Mouse (Mus musculus): Measurements from ENCODE around the gene Sfn. TPM values are rescaled to one million over a fixed set of nuclear protein-coding genes. Genes with fewer than 3 reads are reported as not detected.

The Sfn gene
- total and polyA plus RNA-seq, 2 experiments: 0.54 to 0.55 TPM

DNA sequence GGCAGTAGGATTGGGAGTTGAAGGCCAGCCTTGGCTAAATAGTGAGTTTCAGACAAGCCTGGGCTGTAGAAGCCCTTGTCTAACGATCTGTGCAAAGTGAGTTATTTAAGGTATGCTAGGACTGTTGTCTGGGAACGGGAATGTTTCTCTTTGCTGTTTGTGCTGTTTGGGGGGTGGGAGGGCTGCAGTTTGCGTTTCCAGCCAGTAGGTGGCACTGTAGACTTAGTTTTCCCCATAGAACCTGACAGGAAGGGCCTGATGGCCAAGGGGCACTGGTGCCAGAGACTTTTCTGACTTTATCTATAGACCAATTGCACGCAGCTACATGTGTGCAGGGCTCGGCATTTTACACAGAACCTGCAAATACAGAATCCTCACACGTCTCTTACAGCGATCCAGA is 9.4 kb downstream of the Sfn start:
- peak; percentile 46 for DNase-seq (ENCODE audit: extremely low read depth, low read depth, low spot score)

DNA sequence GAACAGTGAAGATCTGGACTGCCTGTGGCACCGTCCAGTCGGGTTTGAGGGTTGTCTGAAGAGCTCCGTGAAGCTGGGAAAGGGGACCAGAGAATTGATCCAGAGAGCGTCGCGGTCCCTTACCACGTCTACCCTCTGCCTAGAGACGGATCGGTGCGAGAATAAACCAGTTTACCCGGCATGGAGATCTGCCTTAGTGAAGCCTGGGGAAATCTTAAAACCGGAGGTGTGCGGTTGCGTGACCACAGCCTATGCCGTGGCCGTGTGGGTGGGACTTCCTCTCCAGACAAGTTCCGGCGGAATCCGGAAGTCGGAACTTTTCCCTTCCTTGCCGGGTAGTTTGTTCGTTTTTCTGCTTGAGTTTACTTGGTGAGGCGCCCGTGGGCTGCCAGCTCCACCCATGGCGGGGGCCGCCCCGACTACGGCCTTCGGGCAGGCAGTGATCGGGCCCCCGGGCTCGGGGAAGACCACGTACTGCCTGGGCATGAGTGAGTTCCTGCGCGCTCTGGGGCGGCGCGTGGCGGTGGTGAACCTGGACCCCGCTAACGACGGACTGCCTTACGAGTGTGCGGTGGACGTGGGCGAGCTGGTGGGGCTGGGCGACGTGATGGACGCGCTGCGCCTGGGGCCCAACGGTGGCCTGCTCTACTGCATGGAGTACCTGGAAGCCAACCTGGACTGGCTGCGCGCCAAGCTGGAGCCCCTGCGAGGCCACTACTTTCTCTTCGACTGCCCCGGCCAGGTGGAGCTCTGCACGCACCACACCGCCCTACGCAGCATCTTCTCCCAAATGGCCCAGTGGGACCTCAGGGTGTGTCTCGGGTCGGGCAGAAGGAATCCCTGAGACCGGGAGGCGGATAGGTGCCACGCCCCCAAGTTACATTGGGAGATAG is 17.7 kb downstream of the Sfn start, which contains the start of gene Gpn2:
Gene Gpn2, plus strand, starts transcription at position 304 of the 893 bp plus-strand sequence.
- Histone ChIP-seq H3K9ac (ENCODE audit: low read depth, low read length) (peak within 1 kb of the TSS; percentile 87), H3K27ac (replicated peaks; ENCODE audit: insufficient read depth, low read depth, low read length) (peak within 1 kb of the TSS; percentile 62), H3K27me3 (ENCODE audit: control insufficient read depth, insufficient read depth, low read length) (no peaks in the 10 kb centered on the region), H3K36me3 (ENCODE audit: control insufficient read depth, insufficient read depth, low read length) (peaks cover 4% of the 10 kb centered on the region; the same call in 1 of the 2 replicates), H3K4me1 (ENCODE audit: control insufficient read depth, insufficient read depth, low read length) (peaks cover 3% of the 10 kb centered on the region), H3K79me2 (ENCODE audit: control insufficient read depth, insufficient read depth, low read length) (peaks cover 5% of the 10 kb centered on the region; the same call in 1 of the 2 replicates), H3K4me3 (ENCODE audit: insufficient read depth, low read depth, low read length) (peak within 1 kb of the TSS; percentile 84)
- WGBS: under 1% methylated on average over 65 of the region's 65 CpGs
- peak; percentile 81 for DNase-seq (ENCODE audit: extremely low read depth, low read depth, low spot score)
- TF ChIP-seq POLR2A (IDR thresholded peaks at IDR 0.05; ENCODE audit: extremely low read depth, insufficient read depth, low read length) (peak; percentile 51; the same call in 1 of the 2 replicates), CTCF (IDR thresholded peaks at IDR 0.05; ENCODE audit: low read depth, low read length) (no peak)

More for the DNA sequence above, 9.4 kb downstream of the Sfn start:
- no peak overlapping the region for H3K4me3 ChIP-seq (ENCODE audit: insufficient read depth, low read depth, low read length)
- H3K27ac ChIP-seq (replicated peaks; ENCODE audit: insufficient read depth, low read depth, low read length): no peak overlapping the region
- no peak overlapping the region for H3K9ac ChIP-seq (ENCODE audit: low read depth, low read length)
- peaks cover 1% of the 10 kb centered on the region; the same call in 1 of the 2 replicates for H3K36me3 ChIP-seq (ENCODE audit: control insufficient read depth, insufficient read depth, low read length)
- 26% methylated on average over 7 of the region's 7 CpGs for WGBS
- TF ChIP-seq CTCF (IDR thresholded peaks at IDR 0.05; ENCODE audit: low read depth, low read length) (peak; percentile 92), POLR2A (IDR thresholded peaks at IDR 0.05; ENCODE audit: extremely low read depth, insufficient read depth, low read length) (no peak)
- H3K27me3 ChIP-seq (ENCODE audit: control insufficient read depth, insufficient read depth, low read length): no peaks in the 10 kb centered on the region
- no peaks in the 10 kb centered on the region for H3K79me2 ChIP-seq (ENCODE audit: control insufficient read depth, insufficient read depth, low read length)
- H3K4me1 ChIP-seq (ENCODE audit: control insufficient read depth, insufficient read depth, low read length): no peaks in the 10 kb centered on the region

DNA sequence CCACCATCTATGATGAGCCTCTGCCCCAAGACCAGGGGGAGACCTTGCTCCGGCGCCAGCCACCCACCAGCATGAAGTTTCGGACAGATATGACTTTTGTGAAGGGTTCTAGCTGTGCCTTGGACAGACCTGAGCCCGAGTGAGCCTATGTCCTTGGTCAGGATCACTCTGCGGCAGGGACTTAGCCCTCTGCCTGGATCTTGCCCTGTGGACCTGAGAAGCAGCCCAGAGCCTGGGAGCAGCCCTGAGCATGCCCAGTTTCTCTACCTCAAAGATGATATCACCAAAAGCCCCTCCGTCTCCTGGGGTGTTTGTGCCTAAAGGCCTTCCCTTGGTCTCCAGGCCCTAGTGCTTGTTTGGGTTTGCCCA is 18.3 kb downstream of the Sfn start:
- 42% methylated on average over 6 of the region's 6 CpGs for WGBS
- no peak for TF ChIP-seq POLR2A (IDR thresholded peaks at IDR 0.05; ENCODE audit: extremely low read depth, insufficient read depth, low read length)
- no peak for TF ChIP-seq CTCF (IDR thresholded peaks at IDR 0.05; ENCODE audit: low read depth, low read length)
- H3K27me3 ChIP-seq (ENCODE audit: control insufficient read depth, insufficient read depth, low read length): no peaks in the 10 kb centered on the region
- H3K36me3 ChIP-seq (ENCODE audit: control insufficient read depth, insufficient read depth, low read length): peaks cover 3% of the 10 kb centered on the region; the same call in 1 of the 2 replicates
- peak overlapping the region; percentile 77 for H3K9ac ChIP-seq (ENCODE audit: low read depth, low read length)
- DNase-seq (ENCODE audit: extremely low read depth, low read depth, low spot score): peak; percentile 58
- H3K4me3 ChIP-seq (ENCODE audit: insufficient read depth, low read depth, low read length): peak overlapping the region; percentile 84
- peaks cover 3% of the 10 kb centered on the region for H3K4me1 ChIP-seq (ENCODE audit: control insufficient read depth, insufficient read depth, low read length)
- peak overlapping the region; percentile 62 for H3K27ac ChIP-seq (replicated peaks; ENCODE audit: insufficient read depth, low read depth, low read length)
- peaks cover 5% of the 10 kb centered on the region; the same call in 1 of the 2 replicates for H3K79me2 ChIP-seq (ENCODE audit: control insufficient read depth, insufficient read depth, low read length)

DNA sequence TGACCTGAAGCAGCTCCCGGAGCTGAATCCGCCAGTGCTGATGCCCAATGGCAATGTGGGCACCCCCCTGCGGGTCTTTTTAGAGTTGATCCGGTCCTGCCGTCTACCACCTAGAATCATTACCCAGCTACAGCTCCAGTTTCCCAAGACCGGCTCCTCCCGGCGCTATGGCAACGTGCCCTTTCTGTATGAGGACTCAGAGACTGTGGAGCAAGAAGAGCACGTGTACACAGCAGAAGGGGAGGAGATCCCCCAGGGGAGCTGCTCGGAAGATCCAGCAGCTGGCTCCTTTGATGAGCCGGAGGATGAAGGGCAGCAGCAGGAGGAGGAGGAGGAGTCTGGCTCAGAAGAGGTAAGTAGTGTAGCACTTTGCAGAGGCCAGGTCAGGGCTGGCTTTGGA is 24.0 kb downstream of the Sfn start:
- Histone ChIP-seq H3K27me3 (ENCODE audit: control insufficient read depth, insufficient read depth, low read length) (no peaks in the 10 kb centered on the region), H3K27ac (replicated peaks; ENCODE audit: insufficient read depth, low read depth, low read length) (no peak overlapping the region), H3K9ac (ENCODE audit: low read depth, low read length) (no peak overlapping the region), H3K4me1 (ENCODE audit: control insufficient read depth, insufficient read depth, low read length) (peaks cover 2% of the 10 kb centered on the region), H3K36me3 (ENCODE audit: control insufficient read depth, insufficient read depth, low read length) (peaks cover 2% of the 10 kb centered on the region; the same call in 1 of the 2 replicates), H3K79me2 (ENCODE audit: control insufficient read depth, insufficient read depth, low read length) (peaks cover 7% of the 10 kb centered on the region; the same call in 1 of the 2 replicates), H3K4me3 (ENCODE audit: insufficient read depth, low read depth, low read length) (no peak overlapping the region)
- no peak for DNase-seq (ENCODE audit: extremely low read depth, low read depth, low spot score)
- TF ChIP-seq POLR2A (IDR thresholded peaks at IDR 0.05; ENCODE audit: extremely low read depth, insufficient read depth, low read length) (no peak), CTCF (IDR thresholded peaks at IDR 0.05; ENCODE audit: low read depth, low read length) (no peak)
- WGBS: 86% methylated on average over 12 of the region's 12 CpGs

DNA sequence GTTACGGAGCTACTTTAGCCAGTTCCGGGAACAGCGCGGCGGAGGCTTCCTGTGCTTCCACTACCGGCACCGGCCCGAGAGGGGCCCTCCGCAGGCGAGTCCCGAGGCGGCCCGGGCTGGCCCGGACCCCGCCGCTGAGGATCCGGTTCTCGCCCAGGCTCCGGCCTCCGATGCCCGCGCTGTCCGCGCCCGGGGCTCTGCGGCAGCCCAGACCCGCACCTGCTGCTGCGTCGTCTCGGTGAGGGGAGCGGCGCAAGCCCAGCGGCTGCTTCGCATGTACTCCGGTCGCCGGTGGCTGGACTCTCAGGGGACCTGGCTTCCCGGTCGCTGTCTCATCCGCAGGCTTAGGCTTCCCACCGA is 27.1 kb downstream of the Sfn start:
- Histone ChIP-seq H3K27me3 (ENCODE audit: control insufficient read depth, insufficient read depth, low read length) (no peaks in the 10 kb centered on the region), H3K36me3 (ENCODE audit: control insufficient read depth, insufficient read depth, low read length) (no peaks in the 10 kb centered on the region; the same call in 1 of the 2 replicates), H3K79me2 (ENCODE audit: control insufficient read depth, insufficient read depth, low read length) (peaks cover 7% of the 10 kb centered on the region; the same call in 1 of the 2 replicates), H3K4me1 (ENCODE audit: control insufficient read depth, insufficient read depth, low read length) (peaks cover 8% of the 10 kb centered on the region), H3K27ac (replicated peaks; ENCODE audit: insufficient read depth, low read depth, low read length) (0 out of 2 replicates have a peak overlapping the region, but pooled peaks have one; percentile 19), H3K4me3 (ENCODE audit: insufficient read depth, low read depth, low read length) (peak overlapping the region; percentile 79), H3K9ac (ENCODE audit: low read depth, low read length) (peak overlapping the region; percentile 75)
- no peak for DNase-seq (ENCODE audit: extremely low read depth, low read depth, low spot score)
- TF ChIP-seq CTCF (IDR thresholded peaks at IDR 0.05; ENCODE audit: low read depth, low read length) (no peak), POLR2A (IDR thresholded peaks at IDR 0.05; ENCODE audit: extremely low read depth, insufficient read depth, low read length) (no peak)
- WGBS: under 1% methylated on average over 41 of the region's 41 CpGs

All from liver, adult 2 months (tissue).